Mouse (Mus musculus): ENCODE measurements around the gene Dtymk.
A peak's percentile ranks its signal among the peaks of the same experiment; 100 is the strongest.
"Not testable (repeated sequence)": the region's sequence is repeated elsewhere in the genome, so short reads cannot be mapped to it uniquely, and the experiment has no call there.

Dtymk gene

DNA sequence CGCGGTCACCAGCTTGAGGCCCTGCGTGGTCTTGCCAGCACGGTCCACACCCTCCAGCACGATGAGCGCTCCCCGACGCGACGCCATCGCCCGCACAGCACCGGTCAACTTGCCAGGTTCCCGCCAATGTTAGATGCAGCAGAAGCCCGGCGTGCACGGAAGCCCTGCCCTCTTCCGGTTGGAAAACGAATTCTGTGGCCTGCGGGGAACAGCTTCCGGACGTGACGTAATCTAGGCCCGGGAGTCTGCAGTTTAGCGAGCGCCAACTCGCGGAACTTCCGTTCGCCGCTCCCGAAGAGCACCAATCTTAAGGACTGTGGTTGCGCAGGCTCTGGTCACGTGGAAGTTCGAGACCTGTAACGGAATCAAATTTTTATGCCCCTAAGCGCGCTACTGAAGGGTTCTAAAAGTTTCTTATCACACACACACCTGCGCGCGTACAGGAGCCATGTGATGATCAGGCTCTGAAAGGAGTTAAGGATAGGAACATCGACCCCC is at the start of gene Dtymk:
TSS of gene Dtymk (minus strand) at position 194 of the 498 bp plus-strand sequence.
- DNase-seq (ENCODE audit: low read depth) = peak; percentile 96

DNA sequence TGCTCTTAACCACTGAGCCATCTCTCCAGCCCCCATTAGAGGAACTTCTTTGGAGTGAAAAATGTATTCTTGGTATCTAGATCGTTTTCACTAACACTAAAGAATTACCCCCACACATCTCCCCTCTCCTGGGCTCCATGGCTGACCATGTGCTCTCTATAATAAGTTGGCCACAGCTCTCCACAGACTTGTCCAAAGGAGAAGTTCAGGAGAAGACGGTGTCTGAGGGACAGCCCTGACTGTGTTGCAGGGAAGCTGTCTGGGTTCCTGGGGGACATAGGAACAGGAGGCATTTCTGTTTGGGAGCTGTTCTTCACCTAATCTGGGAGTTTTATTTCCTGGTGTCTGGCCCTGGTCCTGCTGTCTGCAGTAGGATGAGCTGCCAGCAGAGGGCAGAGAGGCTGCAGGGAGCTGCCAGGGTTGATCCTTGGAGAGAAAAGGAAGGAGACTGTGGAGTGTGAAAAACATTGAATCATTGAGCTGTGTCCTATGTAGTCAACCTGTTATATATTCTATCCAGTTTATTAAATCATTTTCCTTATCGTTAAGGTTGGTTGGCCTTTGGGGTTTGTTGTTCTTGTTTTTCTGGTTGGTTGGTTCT is 44.1 kb upstream of the Dtymk start:
- not testable (repeated sequence) for DNase-seq (ENCODE audit: low read depth)

DNA sequence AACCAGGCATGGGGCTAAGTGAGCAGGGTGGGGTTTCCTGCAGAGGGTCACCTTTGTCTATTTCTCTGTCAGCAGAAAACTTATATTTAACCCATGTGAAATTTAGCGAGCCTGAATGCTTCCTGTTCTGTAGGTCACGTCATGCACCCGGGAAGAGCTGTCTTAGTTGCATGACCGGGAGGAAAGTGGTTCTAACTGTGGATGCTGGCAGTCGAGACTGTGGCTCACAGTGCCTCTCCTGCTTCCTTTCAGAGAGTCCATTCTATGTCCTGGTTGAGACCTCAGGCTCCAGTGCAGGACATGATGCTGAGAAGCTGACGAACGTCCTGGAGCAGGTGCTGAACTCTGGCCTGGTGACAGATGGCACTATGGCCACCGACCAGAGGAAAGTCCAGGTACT is 36.8 kb upstream of the Dtymk start:
- DNase-seq (ENCODE audit: low read depth) = not testable (repeated sequence)

- no peak for DNase-seq (ENCODE audit: low read depth)
Measured at GRCm38 (mm10) chr1:93837335-93837734, 35.6 kb upstream of the Dtymk start.

DNA sequence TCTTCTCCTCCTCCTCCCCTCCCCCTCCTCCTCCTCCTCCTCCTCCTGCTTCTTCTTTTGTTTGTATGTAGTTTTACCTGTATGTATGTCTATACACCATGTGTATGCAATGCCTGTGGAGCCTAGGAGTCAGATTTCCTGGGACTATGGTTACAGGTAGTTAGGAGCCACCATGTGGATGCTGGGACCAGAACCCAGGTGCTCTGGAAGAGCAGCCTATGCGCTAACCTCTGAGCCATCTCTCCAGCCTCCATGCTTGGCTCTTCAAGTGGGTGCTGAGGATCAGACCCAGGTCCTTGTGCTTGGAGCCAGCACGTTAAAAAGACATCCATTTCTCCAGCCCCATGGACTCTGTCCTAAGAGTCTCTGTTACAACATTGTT is 34.8 kb upstream of the Dtymk start:
- DNase-seq (ENCODE audit: low read depth) = no peak

GRCm38 (mm10) chr1:93835876-93836531 is 34.3 kb upstream of the Dtymk start:
- no peak for DNase-seq (ENCODE audit: low read depth)

DNA sequence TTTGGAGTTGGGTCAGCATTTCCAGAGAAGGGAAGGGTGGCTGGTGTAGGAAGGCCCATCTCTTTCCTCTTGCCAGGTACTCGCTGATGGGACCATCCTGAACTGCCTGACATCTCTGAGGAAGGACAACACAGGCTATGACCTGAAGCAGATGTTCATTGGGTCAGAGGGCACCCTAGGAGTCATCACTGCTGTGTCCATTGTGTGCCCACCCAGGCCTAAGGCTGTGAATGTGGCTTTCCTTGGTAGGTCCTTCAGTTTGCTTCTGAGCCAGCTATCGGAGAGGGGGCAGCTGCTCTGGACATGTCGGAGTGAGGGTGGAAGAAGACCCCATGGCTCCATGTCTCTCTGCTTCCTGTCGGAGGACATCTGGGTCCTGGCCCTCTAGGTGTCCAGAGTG is 33.5 kb upstream of the Dtymk start:
- DNase-seq (ENCODE audit: low read depth) = no peak

DNA sequence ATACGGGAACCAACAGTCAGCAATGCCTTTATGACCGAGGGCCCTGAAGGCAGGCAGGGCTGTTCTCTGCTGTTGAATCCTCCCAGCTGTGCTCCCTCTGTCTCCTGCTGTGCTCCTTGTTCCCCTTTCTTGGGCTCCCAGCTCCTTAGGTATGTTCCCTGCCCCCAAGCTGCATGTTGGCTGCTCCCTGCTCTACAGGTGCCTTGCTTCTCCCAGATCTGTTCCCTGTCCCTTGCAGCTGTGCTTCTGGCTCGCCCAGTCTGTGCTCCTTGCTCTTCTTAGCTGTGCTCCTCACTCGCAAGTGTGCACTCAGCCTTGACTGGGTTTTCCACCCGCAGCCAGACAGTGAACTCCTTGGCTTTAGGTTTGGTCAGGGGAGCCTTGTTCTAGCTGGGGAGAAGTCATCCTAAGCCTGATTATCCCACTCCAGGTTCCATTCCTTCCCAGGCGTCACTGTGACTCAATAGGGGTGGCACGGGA is 33.0 kb upstream of the Dtymk start:
- DNase-seq (ENCODE audit: low read depth) = no peak

DNA sequence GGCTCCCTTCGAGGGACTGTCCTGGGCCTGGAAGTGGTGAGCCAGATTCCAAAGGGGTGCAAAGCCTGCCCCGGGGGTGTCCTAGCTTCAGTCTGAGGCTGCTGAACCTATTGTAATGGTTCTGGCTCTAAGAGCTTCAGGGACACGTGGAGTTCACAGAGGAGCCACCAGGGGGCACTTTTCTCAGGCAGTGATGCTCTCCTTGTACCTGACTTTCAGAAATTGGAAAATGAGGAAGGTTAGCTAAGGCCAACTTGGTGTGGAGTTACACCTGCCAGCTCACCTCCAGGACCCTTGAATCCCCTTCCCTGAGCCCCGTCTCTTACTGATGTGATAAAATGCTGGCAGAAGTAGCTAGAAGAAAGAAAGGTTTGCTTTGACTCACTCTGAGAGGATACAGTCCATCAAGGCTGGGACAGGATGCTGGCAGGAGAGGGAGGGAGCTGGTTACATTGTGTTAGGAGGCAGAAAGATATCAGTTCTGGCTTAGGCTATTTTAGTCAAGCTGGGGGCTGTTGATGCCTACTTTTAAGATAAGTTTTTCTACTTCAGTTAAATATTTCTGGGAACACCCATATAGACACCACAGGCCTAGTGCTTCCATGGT is 31.1 kb upstream of the Dtymk start:
- DNase-seq (ENCODE audit: low read depth) = peak; percentile 28

DNA sequence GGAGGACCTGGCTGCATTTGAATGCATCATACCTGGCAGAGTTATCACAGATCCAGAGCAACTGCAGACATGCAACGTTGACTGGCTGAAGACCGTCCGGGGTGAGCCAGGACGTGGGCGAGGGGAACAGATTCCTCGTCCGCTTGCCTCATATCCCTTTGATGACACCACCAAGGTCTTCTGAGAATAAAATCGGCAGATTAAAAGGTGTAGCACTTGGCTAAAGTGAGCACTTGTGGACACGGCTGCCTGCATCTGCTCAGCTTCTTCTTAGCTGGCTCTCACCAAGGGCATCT is 24.8 kb upstream of the Dtymk start:
- DNase-seq (ENCODE audit: low read depth) = no peak

- peak; percentile 13 for DNase-seq (ENCODE audit: low read depth)
Measured at GRCm38 (mm10) chr1:93825771-93826539, 24.2 kb upstream of the Dtymk start.

GRCm38 (mm10) chr1:93825105-93825674 is 23.5 kb upstream of the Dtymk start:
- peak; percentile 100 for DNase-seq (ENCODE audit: low read depth)

GRCm38 (mm10) chr1:93824609-93825008 is 22.9 kb upstream of the Dtymk start, which contains the start of gene D2hgdh:
TSS of gene D2hgdh (plus strand) at chr1:93824909.
- no peak for DNase-seq (ENCODE audit: low read depth)

DNA sequence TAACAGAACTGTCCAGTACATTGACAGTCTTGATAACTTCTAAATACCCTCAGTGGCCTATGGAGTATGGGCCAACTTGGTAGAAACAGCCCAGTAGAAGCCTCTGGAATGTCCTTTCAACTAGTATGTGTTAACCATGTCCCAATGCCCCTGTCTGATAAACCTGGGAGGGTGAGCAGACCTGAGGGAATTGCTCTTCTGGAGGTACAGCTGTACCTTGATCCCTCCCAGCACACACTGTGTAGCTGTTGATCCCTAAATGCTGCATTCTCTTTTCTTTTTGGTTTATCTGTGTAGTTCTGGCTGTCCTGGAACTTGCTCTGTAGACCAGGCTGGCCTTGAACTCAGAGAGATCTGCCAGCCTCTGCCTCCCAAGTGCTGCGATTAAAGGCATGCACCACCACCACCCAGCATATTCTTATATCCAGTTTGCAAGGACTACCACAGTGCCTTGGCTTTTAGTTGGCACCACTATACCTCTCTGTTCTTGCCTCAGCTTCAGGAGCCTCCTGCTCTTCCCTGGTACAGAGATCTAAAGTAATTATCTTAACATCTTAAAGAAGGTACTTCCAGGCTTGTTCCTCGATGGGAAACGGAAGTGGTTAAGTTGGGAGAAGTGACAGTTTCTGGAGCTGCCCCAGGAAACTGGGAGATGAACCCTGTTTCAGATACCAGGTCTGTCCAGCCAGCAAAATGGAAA is 22.2 kb upstream of the Dtymk start:
- DNase-seq (ENCODE audit: low read depth) = no peak

GRCm38 (mm10) chr1:93818722-93819121 is 17.0 kb upstream of the Dtymk start:
- DNase-seq (ENCODE audit: low read depth) = no peak

DNA sequence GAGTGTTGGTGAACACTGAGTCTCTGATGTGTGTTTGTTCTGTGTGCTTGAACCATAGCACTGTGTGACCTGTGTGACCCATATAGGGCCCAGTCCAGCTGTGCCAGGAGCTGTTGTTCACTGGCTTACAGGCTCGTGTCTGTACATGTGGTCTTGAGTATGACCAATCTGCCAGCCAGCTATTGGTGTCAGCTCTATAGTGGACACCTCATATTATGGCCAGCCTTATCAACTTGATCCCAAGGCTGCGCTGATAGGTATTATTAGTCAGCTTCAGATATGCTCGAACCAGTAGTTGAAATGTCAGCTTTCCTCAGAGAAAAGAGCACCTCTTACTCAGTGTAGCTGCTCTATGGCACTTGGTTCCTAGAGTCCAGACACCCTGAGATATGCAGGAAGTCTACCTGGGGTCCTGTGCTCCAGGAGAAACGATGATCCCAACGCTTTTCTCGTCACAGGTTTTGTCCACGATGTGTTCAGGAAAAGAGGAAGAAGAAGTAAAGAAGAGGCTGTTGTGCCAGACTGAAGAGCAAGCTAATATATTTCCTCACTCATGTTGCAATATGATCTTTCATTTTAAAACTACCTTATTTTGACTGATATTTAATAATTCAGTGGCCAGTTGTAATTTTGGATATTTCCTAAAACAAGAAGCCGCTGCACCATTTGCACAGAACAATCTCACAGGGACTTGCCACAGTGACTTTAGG is 16.2 kb upstream of the Dtymk start:
- no peak for DNase-seq (ENCODE audit: low read depth)

GRCm38 (mm10) chr1:93811495-93812039 is 9.8 kb upstream of the Dtymk start:
- no peak for DNase-seq (ENCODE audit: low read depth)

- no peak for DNase-seq (ENCODE audit: low read depth)
Measured at GRCm38 (mm10) chr1:93810011-93810410, 8.3 kb upstream of the Dtymk start.

DNA sequence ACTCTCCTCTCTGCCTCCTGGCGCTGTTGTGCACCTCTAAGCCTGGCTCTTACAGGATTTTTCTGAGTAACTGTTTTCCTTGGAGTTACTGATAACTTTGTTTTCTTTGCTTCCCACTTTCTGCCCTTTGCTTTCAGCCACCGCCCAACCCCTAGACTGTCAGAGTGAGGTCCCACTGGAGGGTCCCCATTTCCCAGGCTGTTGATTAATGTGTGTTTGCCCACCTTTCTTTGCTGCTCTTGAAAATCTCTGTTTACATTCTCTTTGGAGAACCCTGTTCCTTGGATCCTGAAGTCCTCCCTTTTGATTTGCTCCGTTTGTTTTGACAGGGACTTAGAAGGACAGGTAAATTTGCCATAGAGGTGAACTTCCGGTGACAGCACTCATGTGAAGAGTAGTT is 7.1 kb upstream of the Dtymk start:
- DNase-seq (ENCODE audit: low read depth) = no peak

DNA sequence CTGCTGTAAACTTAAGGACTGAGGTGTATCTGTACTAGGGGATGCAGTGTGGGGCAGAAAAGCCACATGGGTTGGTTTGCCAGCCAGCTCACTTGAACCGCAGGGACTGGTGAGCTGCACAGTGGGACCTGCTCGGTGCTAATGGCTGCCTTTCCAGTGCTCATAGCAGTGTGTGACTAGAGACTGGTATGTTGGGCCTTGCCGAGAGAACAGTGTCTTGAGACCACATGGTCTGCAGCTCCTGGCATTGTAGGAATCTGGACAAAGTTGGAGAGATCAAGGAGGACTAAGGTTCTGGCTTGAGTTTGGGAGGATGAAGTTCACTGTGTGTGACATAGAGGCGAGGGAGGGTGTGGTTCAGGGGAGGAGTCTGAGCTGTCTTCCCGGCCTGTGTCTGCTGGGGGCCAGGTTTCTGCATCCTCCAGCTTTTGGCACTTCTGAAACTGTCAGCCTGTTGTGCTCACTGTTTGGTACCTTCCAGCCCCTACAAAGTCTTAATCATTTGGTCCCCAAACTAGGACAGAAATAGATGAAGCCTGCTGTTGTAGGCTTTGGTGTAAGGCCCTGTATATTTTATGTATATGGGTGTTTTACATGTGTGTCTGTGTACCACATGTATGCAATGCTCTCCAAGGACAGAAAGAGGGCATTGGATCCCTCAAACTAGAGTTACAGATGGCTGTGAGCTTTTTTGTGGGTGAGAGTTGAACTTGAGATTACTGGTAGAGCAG is 3.7 kb upstream of the Dtymk start:
- DNase-seq (ENCODE audit: low read depth) = peak; percentile 15
